Mouse (Mus musculus) liver, postnatal 0 days (tissue): ENCODE data around the gene Eva1b.

ENCODE experiments used
- CTCF ChIP-seq: sonication (generic); IDR thresholded peaks from 2 replicates; pipeline ENCODE4 v1.5.1; 2016; ENCODE audit warnings: antibody characterized with exemption, low read depth
- EP300 ChIP-seq: IDR thresholded peaks from 2 replicates; pipeline ENCODE4 v1.6.1; 2016; ENCODE audit warnings: antibody characterized with exemption, low read depth, mild to moderate bottlenecking

DNA sequence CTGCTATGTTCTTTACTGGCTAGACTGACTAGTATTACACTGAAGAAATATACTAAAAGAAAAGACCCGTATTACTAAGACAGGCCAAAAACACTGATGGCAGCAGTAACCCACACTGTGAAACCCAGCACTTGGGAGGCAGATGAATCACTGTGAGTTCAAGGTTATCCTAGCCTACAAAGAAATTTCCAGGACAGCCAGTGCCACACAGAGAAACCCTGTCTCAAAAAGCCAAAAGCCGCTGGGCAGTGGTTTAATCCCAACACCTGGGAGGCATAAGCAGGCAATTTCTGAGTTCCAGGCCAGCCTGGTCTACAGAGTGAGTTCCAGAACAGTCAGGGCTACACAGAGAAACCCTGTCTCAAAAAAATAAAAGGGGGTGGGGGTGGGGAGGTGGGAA lies 43.1 kb downstream of the Eva1b start:
- TF ChIP-seq CTCF: no peak
- no peak for TF ChIP-seq EP300
